Mouse (Mus musculus): Measurements from ENCODE around the gene Ces1e. TPM values are rescaled to one million over a fixed set of nuclear protein-coding genes. Genes with fewer than 3 reads are reported as not detected.

Ces1e gene
- total RNA-seq (2014; rRNA removed) (not detected in 2 replicates), polyA plus RNA-seq (2015; fragmentation: Nextera tagmentation; extraction: Ambion mirVana) (not detected in 2 replicates)

DNA sequence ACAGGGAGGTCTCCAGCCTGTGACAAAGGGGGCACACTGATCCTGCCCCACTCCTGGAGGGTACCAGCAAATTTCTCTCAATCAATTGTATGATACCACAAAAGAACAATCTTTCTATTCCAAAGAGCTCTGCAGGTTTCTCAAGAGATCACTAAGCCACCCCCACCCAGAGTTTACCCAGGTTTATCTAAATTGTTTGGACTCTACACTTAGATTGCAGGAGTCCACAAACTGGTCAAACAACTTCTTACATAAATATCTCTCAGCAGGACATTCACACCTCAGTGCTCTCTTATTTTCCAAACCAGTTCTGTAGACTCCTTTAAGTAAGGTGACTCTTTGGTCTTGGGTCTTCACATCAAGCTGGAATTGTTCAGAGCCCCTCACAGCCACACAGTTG, at the start of gene Ces1e:
Ces1e (minus strand) TSS at position 174 of the 400 bp plus-strand sequence.
- no peak for TF ChIP-seq CTCF (IDR thresholded peaks at IDR 0.05; ENCODE audit: low read depth)
- H3K36me3 ChIP-seq (ENCODE audit: insufficient read depth): no peaks in the 10 kb centered on the region
- no peak within 1 kb of the TSS for H3K27ac ChIP-seq (ENCODE audit: low read depth, low read length)
- DNase-seq: no peak
- ATAC-seq: no peak
- no peak within 1 kb of the TSS for H3K4me2 ChIP-seq (ENCODE audit: low read depth)
- no peak within 1 kb of the TSS for H3K9ac ChIP-seq
- no peak within 1 kb of the TSS for H3K4me3 ChIP-seq (ENCODE audit: low read depth, low read length)
- H3K9me3 ChIP-seq (ENCODE audit: low read length): no peaks in the 10 kb centered on the region
- no peaks in the 10 kb centered on the region for H3K4me1 ChIP-seq (ENCODE audit: insufficient read depth)
- no peaks in the 10 kb centered on the region for H3K27me3 ChIP-seq (ENCODE audit: insufficient read depth, low read length)

DNA sequence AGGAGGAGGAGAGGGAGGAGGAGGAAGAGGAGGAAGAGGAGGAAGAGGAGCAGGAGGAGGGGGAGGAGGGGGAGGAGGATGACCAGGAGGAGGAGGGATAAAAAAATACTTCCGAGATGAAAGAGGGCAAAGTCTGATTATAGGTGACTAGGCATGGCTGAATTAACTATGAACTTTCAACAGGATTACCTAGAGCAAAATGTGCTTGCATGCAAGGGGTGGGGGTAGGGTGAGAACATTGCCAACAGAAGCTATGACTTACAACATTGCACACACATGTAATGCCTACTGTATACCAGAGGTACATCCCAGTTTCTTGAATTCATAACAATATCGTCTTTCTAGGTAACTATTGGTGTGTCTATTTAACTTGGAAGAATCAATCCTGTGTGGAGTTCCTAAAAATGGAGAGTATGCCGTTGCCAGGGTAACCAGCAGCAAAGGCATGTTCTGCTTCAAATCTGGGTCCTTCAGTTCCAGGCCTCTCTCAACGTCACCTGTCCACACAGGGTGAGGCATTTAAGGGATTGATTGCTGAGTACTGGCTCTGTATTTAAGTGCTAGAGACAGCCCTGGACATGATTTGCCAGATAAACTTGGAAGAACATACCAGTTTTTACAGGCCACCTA, 48.9 kb upstream of the Ces1e start:
- DNase-seq: peak; percentile 11
- H3K36me3 ChIP-seq (ENCODE audit: insufficient read depth): no peaks in the 10 kb centered on the region

GRCm38 (mm10) chr8:93274609-93275008, 45.2 kb upstream of the Ces1e start:
- H3K4me2 ChIP-seq (ENCODE audit: low read depth): no peak overlapping the region
- H3K27ac ChIP-seq (ENCODE audit: low read depth, low read length): no peak overlapping the region
- no peaks in the 10 kb centered on the region for H3K36me3 ChIP-seq (ENCODE audit: insufficient read depth)
- no peak for TF ChIP-seq CTCF (IDR thresholded peaks at IDR 0.05; ENCODE audit: low read depth)
- no peaks in the 10 kb centered on the region for H3K4me1 ChIP-seq (ENCODE audit: insufficient read depth)
- no peaks in the 10 kb centered on the region for H3K9me3 ChIP-seq (ENCODE audit: low read length)
- no peaks in the 10 kb centered on the region for H3K27me3 ChIP-seq (ENCODE audit: insufficient read depth, low read length)
- 85% methylated on average over 4 of the region's 4 CpGs for WGBS
- ATAC-seq (no peak), DNase-seq (no peak)
- H3K4me3 ChIP-seq (ENCODE audit: low read depth, low read length): no peak overlapping the region
- H3K9ac ChIP-seq: no peak overlapping the region

More for the DNA sequence above, 48.9 kb upstream of the Ces1e start:
- Histone ChIP-seq H3K4me3 (ENCODE audit: low read depth, low read length) (no peak overlapping the region), H3K27me3 (ENCODE audit: insufficient read depth, low read length) (no peaks in the 10 kb centered on the region), H3K9me3 (ENCODE audit: low read length) (no peaks in the 10 kb centered on the region), H3K4me2 (ENCODE audit: low read depth) (no peak overlapping the region), H3K27ac (ENCODE audit: low read depth, low read length) (no peak overlapping the region), H3K9ac (no peak overlapping the region), H3K4me1 (ENCODE audit: insufficient read depth) (no peaks in the 10 kb centered on the region)
- ATAC-seq: no peak
- no peak for TF ChIP-seq CTCF (IDR thresholded peaks at IDR 0.05; ENCODE audit: low read depth)
- WGBS: 73% methylated on average over 4 of the region's 4 CpGs

- TF ChIP-seq CTCF (IDR thresholded peaks at IDR 0.05; ENCODE audit: low read depth): no peak
- Histone ChIP-seq H3K9me3 (ENCODE audit: low read length) (no peaks in the 10 kb centered on the region), H3K4me2 (ENCODE audit: low read depth) (no peak overlapping the region), H3K36me3 (ENCODE audit: insufficient read depth) (no peaks in the 10 kb centered on the region), H3K27ac (ENCODE audit: low read depth, low read length) (no peak overlapping the region), H3K27me3 (ENCODE audit: insufficient read depth, low read length) (no peaks in the 10 kb centered on the region), H3K4me1 (ENCODE audit: insufficient read depth) (no peaks in the 10 kb centered on the region), H3K9ac (no peak overlapping the region), H3K4me3 (ENCODE audit: low read depth, low read length) (no peak overlapping the region)
- no peak for ATAC-seq
- no peak for DNase-seq
- WGBS: 74% methylated on average over 3 of the region's 3 CpGs
Observed at GRCm38 (mm10) chr8:93273321-93273720, 43.9 kb upstream of the Ces1e start.

DNA sequence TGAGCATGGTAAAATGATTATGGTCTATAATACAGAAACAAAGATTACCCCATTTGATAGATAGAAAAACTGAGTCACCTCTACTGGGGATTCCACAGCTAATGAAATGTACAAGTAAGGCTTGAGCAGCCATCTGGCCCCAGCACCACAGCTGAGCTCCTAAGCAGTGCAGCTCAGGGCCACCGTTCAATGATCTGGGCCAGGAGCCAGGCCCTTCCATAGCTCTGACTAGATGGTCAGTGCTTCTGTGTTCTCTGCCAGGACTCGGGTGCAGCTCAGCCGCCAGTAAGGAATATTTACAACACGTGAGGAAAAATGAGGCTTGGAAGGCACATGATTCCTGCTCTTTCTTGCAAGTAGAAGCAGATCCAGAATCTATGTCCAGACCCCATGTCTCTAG, 43.3 kb upstream of the Ces1e start:
- H3K4me2 ChIP-seq (ENCODE audit: low read depth): no peak overlapping the region
- no peaks in the 10 kb centered on the region for H3K9me3 ChIP-seq (ENCODE audit: low read length)
- H3K36me3 ChIP-seq (ENCODE audit: insufficient read depth): no peaks in the 10 kb centered on the region
- H3K4me1 ChIP-seq (ENCODE audit: insufficient read depth): no peaks in the 10 kb centered on the region
- no peak overlapping the region for H3K4me3 ChIP-seq (ENCODE audit: low read depth, low read length)
- H3K9ac ChIP-seq: no peak overlapping the region
- TF ChIP-seq CTCF (IDR thresholded peaks at IDR 0.05; ENCODE audit: low read depth): no peak
- DNase-seq: no peak
- no peak for ATAC-seq
- H3K27me3 ChIP-seq (ENCODE audit: insufficient read depth, low read length): no peaks in the 10 kb centered on the region
- H3K27ac ChIP-seq (ENCODE audit: low read depth, low read length): no peak overlapping the region
- 65% methylated on average over 4 of the region's 4 CpGs for WGBS

GRCm38 (mm10) chr8:93261436-93261835, 32.0 kb upstream of the Ces1e start:
- no peaks in the 10 kb centered on the region for H3K4me1 ChIP-seq (ENCODE audit: insufficient read depth)
- H3K27ac ChIP-seq (ENCODE audit: low read depth, low read length): no peak overlapping the region
- no peaks in the 10 kb centered on the region for H3K36me3 ChIP-seq (ENCODE audit: insufficient read depth)
- no peaks in the 10 kb centered on the region for H3K27me3 ChIP-seq (ENCODE audit: insufficient read depth, low read length)
- no peak for TF ChIP-seq CTCF (IDR thresholded peaks at IDR 0.05; ENCODE audit: low read depth)
- ATAC-seq (no peak), DNase-seq (no peak)
- H3K9me3 ChIP-seq (ENCODE audit: low read length): no peaks in the 10 kb centered on the region
- no peak overlapping the region for H3K9ac ChIP-seq
- no peak overlapping the region for H3K4me2 ChIP-seq (ENCODE audit: low read depth)
- 76% methylated on average over 2 of the region's 2 CpGs for WGBS
- no peak overlapping the region for H3K4me3 ChIP-seq (ENCODE audit: low read depth, low read length)

GRCm38 (mm10) chr8:93252400-93252925, 23.0 kb upstream of the Ces1e start:
- no peaks in the 10 kb centered on the region for H3K36me3 ChIP-seq (ENCODE audit: insufficient read depth)
- no peak overlapping the region for H3K9ac ChIP-seq
- H3K4me2 ChIP-seq (ENCODE audit: low read depth): no peak overlapping the region
- no peaks in the 10 kb centered on the region for H3K4me1 ChIP-seq (ENCODE audit: insufficient read depth)
- H3K27me3 ChIP-seq (ENCODE audit: insufficient read depth, low read length): no peaks in the 10 kb centered on the region
- ATAC-seq: no peak
- no peaks in the 10 kb centered on the region for H3K9me3 ChIP-seq (ENCODE audit: low read length)
- H3K27ac ChIP-seq (ENCODE audit: low read depth, low read length): no peak overlapping the region
- no peak overlapping the region for H3K4me3 ChIP-seq (ENCODE audit: low read depth, low read length)
- no peak for TF ChIP-seq CTCF (IDR thresholded peaks at IDR 0.05; ENCODE audit: low read depth)
- DNase-seq: no peak
- WGBS: 86% methylated on average over 1 of the region's 1 CpGs
